16 mouse cellular contexts compared by ENCODE assay signal in the genomic region with DNA sequence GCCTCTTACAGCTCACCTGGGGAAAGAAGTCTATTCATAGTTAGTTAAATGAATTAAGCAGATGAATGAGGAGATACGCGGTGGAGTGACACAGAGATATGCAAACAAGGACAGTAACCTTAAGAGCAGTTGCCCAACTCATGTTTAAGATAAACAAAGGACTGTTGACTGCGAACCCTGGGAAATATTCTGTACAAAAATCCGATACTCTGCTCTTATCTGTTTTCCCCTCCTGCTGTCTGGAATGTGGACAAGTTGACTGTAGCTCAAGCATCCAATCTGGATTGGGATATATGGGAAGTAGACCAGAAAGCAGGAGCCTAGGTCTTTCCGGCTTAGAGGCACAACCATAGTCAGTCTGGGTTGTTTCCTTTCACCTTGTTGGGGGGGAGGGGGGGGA. TPM values are rescaled to one million over a fixed set of nuclear protein-coding genes. Genes with fewer than 3 reads are reported as not detected.
"Had no signal": no experiment of that assay in that cellular context is flagged by ENCODE, and none has a peak within 500 bp of the region (broad histone marks: within the 10 kb centered on the region; RNA-seq: fewer than 3 reads in every experiment).

No protein-coding gene starts in this region.

- H3K36me3 ChIP-seq: limb, embryonic 10.5 days; midbrain, embryonic 10.5 days; neural tube, embryonic 13.5 days had no signal

- H3K4me2 ChIP-seq: neural tube, embryonic 13.5 days had no signal

- DNase-seq: kidney, adult 18-20 months; kidney, postnatal 36 days; lung, adult 2 months; lung, postnatal 36 days; midbrain, embryonic 14.5 days; right cerebral cortex, postnatal 14 days; thymus, adult 18-20 months; thymus, postnatal 14 days had no signal

- H3K27ac ChIP-seq: hindbrain, postnatal 0 days; limb, embryonic 10.5 days; midbrain, embryonic 10.5 days; neural tube, embryonic 13.5 days had no signal

- H3K4me3 ChIP-seq: limb, embryonic 10.5 days; midbrain, embryonic 10.5 days; neural tube, embryonic 13.5 days had no signal

- ATAC-seq: hindbrain, postnatal 0 days; lung, postnatal 0 days had no signal

- H3K9me3 ChIP-seq: limb, embryonic 10.5 days; midbrain, embryonic 10.5 days; neural tube, embryonic 13.5 days had no signal

- H3K9ac ChIP-seq: neural tube, embryonic 13.5 days had no signal

RNA-seq across cellular contexts. Expression of a gene that starts 24.7 kb away (rescaled TPM):
- polyA plus RNA-seq: limb, embryonic 10.5 days had no signal

RNA-seq across cellular contexts. Expression of a gene that starts 27.9 kb away (rescaled TPM):
- polyA plus RNA-seq: hindbrain, postnatal 0 days; intestine, embryonic 14.5 days; kidney, embryonic 14.5 days; limb, embryonic 10.5 days; lung, postnatal 0 days; midbrain, embryonic 10.5 days; midbrain, embryonic 14.5 days; neural tube, embryonic 13.5 days; spleen, adult 2 months had no signal
